Mouse (Mus musculus): Measurements from ENCODE around the gene Ndufb6. TPM values are rescaled to one million over a fixed set of nuclear protein-coding genes. Genes with fewer than 3 reads are reported as not detected.
A peak's percentile ranks its signal among the peaks of the same experiment; 100 is the strongest.

Ndufb6 gene
- polyA plus RNA-seq, 1 experiment from 2014 or later: 287 TPM

- H3K36me3 ChIP-seq: no peaks in the 10 kb centered on the region
- H3K27me3 ChIP-seq (replicated peaks): no peaks in the 10 kb centered on the region
- no peaks in the 10 kb centered on the region for H3K4me1 ChIP-seq
- H3K9ac ChIP-seq: no peak overlapping the region
- no peak overlapping the region for H3K4me3 ChIP-seq
- no peak overlapping the region for H3K4me2 ChIP-seq (replicated peaks)
- H3K9me3 ChIP-seq: peaks cover 12% of the 10 kb centered on the region; the same call in 1 of the 2 replicates
- H3K27ac ChIP-seq: no peak overlapping the region
- 95% methylated on average over 2 of the region's 2 CpGs for WGBS
- no peak for ATAC-seq (ENCODE audit: low FRiP score, low read depth)
Measured at GRCm38 (mm10) chr4:40289046-40289445, 9.8 kb upstream of the Ndufb6 start.

DNA sequence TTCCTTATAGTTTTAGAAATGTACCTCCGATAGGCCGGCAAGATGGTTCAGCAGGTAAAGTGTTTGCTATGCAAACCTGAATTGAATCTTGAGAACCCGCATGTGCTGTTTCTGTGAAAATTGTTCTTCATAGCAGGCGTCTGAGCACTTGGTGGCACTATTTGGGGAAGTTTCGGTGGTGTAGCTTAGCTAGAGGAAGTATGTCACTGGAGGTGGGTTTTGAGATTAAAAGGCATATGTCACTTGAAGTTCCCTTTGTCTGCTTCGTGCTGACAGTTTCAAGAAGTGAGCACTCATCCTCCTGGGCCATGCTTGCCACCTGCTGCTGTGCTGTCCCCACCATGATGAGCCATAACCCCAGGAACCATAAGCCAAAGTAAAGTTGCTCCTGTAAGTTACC is 8.2 kb upstream of the Ndufb6 start:
- no peak overlapping the region for H3K27ac ChIP-seq
- peaks cover 8% of the 10 kb centered on the region; the same call in 1 of the 2 replicates for H3K9me3 ChIP-seq
- ATAC-seq (ENCODE audit: low FRiP score, low read depth): no peak
- WGBS: 81% methylated on average over 6 of the region's 6 CpGs
- no peak overlapping the region for H3K9ac ChIP-seq
- no peak overlapping the region for H3K4me3 ChIP-seq
- H3K36me3 ChIP-seq: no peaks in the 10 kb centered on the region
- no peak overlapping the region for H3K4me2 ChIP-seq (replicated peaks)
- H3K4me1 ChIP-seq: no peaks in the 10 kb centered on the region
- H3K27me3 ChIP-seq (replicated peaks): no peaks in the 10 kb centered on the region

GRCm38 (mm10) chr4:40285582-40285981 is 6.4 kb upstream of the Ndufb6 start:
- no peak for ATAC-seq (ENCODE audit: low FRiP score, low read depth)
- Histone ChIP-seq H3K4me2 (replicated peaks) (no peak overlapping the region), H3K27ac (no peak overlapping the region), H3K9ac (no peak overlapping the region), H3K4me3 (no peak overlapping the region), H3K36me3 (no peaks in the 10 kb centered on the region), H3K9me3 (no peaks in the 10 kb centered on the region), H3K27me3 (replicated peaks) (no peaks in the 10 kb centered on the region), H3K4me1 (no peaks in the 10 kb centered on the region)
- 23% methylated on average over 4 of the region's 4 CpGs for WGBS

DNA sequence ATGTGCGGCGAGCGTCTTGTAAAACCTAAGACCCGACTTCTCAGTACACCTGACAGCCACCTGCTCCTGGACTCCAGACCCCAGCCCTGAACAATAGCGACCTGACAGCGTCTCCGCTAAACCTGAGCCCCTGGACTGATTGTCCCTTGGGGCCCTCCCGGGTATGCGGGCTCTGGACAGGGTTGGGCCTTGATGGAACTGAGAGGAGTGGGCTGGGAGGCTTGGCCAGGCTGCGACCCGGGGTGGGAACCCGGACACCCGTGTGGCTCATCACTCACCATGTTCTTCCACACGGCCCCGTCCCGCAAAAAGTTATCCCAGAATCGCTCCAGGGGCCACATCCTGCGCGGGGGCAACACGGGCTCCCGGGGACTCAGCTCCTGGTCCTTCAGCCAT is 343 bp downstream of the Ndufb6 start:
- Histone ChIP-seq H3K4me3 (peak overlapping the region; percentile 90), H3K9me3 (no peaks in the 10 kb centered on the region), H3K36me3 (peaks cover 7% of the 10 kb centered on the region; the same call in 1 of the 2 replicates), H3K9ac (peak overlapping the region; percentile 77), H3K4me1 (peaks cover 12% of the 10 kb centered on the region), H3K4me2 (replicated peaks) (peak overlapping the region; percentile 95), H3K27me3 (replicated peaks) (no peaks in the 10 kb centered on the region), H3K27ac (no peak overlapping the region)
- ATAC-seq (ENCODE audit: low FRiP score, low read depth): peak; percentile 87
- WGBS: under 1% methylated on average over 21 of the region's 21 CpGs

DNA sequence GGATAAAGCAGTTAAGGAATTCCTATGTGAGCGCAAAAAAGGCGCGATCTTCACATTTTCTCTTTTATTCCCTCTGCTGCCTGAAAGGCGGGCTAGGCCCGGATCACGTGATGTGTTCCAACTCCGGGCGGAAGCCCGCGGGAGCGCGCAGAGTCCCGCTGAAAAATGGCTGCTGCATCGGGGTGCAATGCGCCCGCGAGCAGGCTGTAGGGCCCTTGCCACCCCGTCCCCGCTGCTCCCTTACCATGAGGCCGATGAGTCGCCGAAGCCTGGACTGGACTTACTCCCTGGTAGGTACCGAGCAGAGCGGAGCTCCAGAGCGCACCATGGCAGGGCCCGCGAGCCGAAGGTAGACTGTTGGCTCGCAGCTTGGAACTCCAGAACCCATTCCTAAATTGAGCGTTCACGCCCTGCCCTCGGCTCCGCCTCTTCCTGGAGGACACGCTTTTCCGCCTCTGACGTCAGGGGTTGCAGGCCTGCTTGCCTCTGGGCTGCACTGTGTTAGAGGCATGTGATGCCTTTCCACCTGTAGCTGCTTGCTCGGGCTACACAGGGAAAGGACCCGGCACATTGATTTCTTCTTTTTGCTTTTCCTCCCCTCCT is 9.7 kb downstream of the Ndufb6 start, which contains the start of the genes Smim27 and Topors:
Smim27 (plus strand) TSS at position 150 of the 603 bp plus-strand sequence.
Topors (minus strand) TSS at position 421 of the 603 bp plus-strand sequence.
- under 1% methylated on average over 38 of the region's 38 CpGs for WGBS
- H3K36me3 ChIP-seq: peaks cover 16% of the 10 kb centered on the region; the same call in 1 of the 2 replicates
- H3K27ac ChIP-seq: peak within 1 kb of the TSS; percentile 88
- ATAC-seq (ENCODE audit: low FRiP score, low read depth): peak; percentile 92
- no peaks in the 10 kb centered on the region for H3K9me3 ChIP-seq
- H3K4me3 ChIP-seq: peak within 1 kb of the TSS; percentile 58
- peaks cover 7% of the 10 kb centered on the region for H3K4me1 ChIP-seq
- peak within 1 kb of the TSS; percentile 66 for H3K9ac ChIP-seq
- peak within 1 kb of the TSS; percentile 75 for H3K4me2 ChIP-seq (replicated peaks)
- no peaks in the 10 kb centered on the region for H3K27me3 ChIP-seq (replicated peaks)

DNA sequence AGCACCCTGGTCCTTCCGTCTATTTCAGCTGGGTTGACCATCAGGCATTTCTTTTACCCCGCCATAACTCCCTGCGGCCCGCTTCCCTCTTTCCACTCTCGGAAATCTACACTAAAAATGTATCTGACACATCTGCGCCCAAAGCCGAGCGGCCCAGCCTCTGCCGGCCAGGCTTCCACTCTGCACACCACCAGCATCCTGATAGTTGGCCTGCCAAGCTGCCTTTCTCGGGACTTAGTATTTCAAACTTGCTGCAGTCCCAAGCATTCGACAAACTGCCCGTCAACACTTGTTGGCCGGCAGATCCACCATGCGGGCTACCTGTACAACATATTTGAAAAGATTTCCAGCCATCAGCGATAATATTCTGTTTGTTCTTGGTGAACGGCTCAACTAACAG is 10.4 kb downstream of the Ndufb6 start:
- no peaks in the 10 kb centered on the region for H3K27me3 ChIP-seq (replicated peaks)
- no peaks in the 10 kb centered on the region for H3K9me3 ChIP-seq
- H3K27ac ChIP-seq: peak overlapping the region; percentile 88
- peak overlapping the region; percentile 75 for H3K4me2 ChIP-seq (replicated peaks)
- H3K4me3 ChIP-seq: peak overlapping the region; percentile 58
- peak overlapping the region; percentile 66 for H3K9ac ChIP-seq
- peaks cover 16% of the 10 kb centered on the region; the same call in 1 of the 2 replicates for H3K36me3 ChIP-seq
- peak; percentile 18 for ATAC-seq (ENCODE audit: low FRiP score, low read depth)
- under 1% methylated on average over 16 of the region's 16 CpGs for WGBS
- peaks cover 7% of the 10 kb centered on the region for H3K4me1 ChIP-seq

DNA sequence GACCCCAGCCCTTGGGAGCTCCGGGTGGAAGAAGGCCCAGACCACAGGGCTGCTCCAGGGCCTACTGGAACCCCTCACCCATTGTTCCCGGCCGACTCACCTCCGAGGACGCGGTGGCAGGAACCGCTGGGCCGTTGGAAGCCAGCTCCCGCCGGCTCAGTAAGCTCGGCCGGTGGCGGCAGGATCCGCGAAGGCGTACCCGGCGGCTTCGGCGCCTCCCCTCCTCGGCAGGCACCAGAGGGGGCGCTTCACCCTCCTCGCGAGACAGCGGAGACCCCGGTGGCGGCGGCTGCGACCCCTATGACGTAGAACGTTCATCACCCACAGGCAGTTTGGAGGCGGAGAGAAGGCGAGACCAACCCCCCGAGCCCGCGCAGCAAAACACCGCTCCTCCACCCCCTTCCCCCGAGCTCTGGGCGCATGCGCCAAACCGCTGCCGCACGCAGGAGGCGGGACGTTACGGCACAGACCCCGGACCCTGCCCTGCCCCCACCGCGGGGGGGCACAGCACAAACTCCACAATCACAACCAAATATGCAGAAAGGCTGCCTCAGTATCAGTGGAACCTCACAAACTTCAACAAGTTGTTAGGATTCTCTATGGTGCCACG is 10.9 kb downstream of the Ndufb6 start:
- WGBS: under 1% methylated on average over 50 of the region's 50 CpGs
- ATAC-seq (ENCODE audit: low FRiP score, low read depth): peak; percentile 80
- peak overlapping the region; percentile 75 for H3K4me2 ChIP-seq (replicated peaks)
- H3K36me3 ChIP-seq: peaks cover 16% of the 10 kb centered on the region; the same call in 1 of the 2 replicates
- peak overlapping the region; percentile 58 for H3K4me3 ChIP-seq
- no peaks in the 10 kb centered on the region for H3K9me3 ChIP-seq
- no peaks in the 10 kb centered on the region for H3K27me3 ChIP-seq (replicated peaks)
- H3K27ac ChIP-seq: peak overlapping the region; percentile 88
- peaks cover 7% of the 10 kb centered on the region for H3K4me1 ChIP-seq
- H3K9ac ChIP-seq: peak overlapping the region; percentile 66

DNA sequence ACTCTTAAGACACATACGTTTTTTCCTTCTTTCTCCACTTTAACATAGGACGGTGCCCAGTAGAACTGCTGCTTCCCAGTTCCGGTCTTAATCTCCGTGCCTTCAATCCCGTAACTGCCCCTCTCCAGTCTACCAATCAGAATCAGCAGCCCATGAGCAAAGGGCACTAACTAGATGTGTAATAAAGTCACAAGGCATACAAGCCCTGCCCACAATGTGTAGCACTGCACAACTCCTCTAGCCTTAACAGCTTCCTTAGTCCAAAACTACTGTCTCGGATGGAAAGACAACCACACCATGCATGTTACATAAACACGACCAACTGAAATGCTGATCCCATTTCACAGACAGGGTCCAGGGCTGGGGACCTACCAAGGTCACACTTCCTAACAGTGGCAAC is 11.5 kb downstream of the Ndufb6 start:
- no peak overlapping the region for H3K27ac ChIP-seq
- no peak; the same call in 1 of the 2 replicates for ATAC-seq (ENCODE audit: low FRiP score, low read depth)
- 76% methylated on average over 7 of the region's 7 CpGs for WGBS
- peaks cover 18% of the 10 kb centered on the region for H3K36me3 ChIP-seq
- no peaks in the 10 kb centered on the region for H3K9me3 ChIP-seq
- peaks cover 7% of the 10 kb centered on the region for H3K4me1 ChIP-seq
- H3K27me3 ChIP-seq (replicated peaks): no peaks in the 10 kb centered on the region
- peak overlapping the region; percentile 58 for H3K4me3 ChIP-seq
- H3K9ac ChIP-seq: peak overlapping the region; percentile 66
- peak overlapping the region; percentile 75 for H3K4me2 ChIP-seq (replicated peaks)

- Histone ChIP-seq H3K27ac (no peak overlapping the region), H3K4me1 (peaks cover 7% of the 10 kb centered on the region), H3K4me3 (no peak overlapping the region), H3K36me3 (peaks cover 45% of the 10 kb centered on the region), H3K9me3 (no peaks in the 10 kb centered on the region), H3K27me3 (replicated peaks) (no peaks in the 10 kb centered on the region), H3K4me2 (replicated peaks) (no peak overlapping the region), H3K9ac (no peak overlapping the region)
- no peak for ATAC-seq (ENCODE audit: low FRiP score, low read depth)
- WGBS: 91% methylated on average over 1 of the region's 1 CpGs
Measured at GRCm38 (mm10) chr4:40264321-40264720, 14.9 kb downstream of the Ndufb6 start.

DNA sequence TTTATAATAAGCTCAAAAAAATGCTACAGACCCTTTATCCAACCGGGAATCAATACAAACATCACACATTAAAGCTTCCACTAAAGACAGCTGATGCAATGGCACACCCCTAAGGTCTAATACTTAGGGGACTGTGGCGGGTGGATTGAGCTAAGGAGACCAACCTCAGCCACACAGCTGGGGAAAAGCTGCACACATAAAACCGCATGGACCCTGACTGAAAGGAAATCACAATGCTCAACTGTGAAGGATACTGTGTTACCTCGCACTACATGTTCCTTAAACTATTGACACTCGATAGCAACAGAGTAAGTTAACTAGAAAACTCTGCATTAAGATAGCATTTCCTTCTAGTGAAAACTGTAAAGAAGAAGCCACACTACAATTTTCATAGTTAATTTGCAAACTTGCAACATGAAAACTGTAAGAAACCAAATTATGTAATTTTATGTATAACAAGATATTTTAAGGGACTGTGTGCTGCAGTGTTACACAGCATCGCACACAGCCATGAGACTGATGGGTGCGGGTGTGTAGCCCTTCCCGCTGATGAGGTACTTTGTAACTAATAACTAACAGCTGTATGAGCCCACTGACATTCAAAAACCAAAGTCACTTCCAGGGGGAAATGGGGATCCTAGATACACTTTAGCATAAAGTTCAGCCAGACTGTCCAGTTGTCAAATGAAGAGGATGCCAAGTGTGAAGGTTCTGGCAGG is 24.7 kb downstream of the Ndufb6 start:
- Histone ChIP-seq H3K4me3 (no peak overlapping the region), H3K9me3 (no peaks in the 10 kb centered on the region), H3K27me3 (replicated peaks) (no peaks in the 10 kb centered on the region), H3K9ac (no peak overlapping the region), H3K4me1 (no peaks in the 10 kb centered on the region), H3K27ac (no peak overlapping the region), H3K36me3 (peaks cover 13% of the 10 kb centered on the region), H3K4me2 (replicated peaks) (no peak overlapping the region)
- no peak for ATAC-seq (ENCODE audit: low FRiP score, low read depth)
- WGBS: 89% methylated on average over 8 of the region's 8 CpGs

DNA sequence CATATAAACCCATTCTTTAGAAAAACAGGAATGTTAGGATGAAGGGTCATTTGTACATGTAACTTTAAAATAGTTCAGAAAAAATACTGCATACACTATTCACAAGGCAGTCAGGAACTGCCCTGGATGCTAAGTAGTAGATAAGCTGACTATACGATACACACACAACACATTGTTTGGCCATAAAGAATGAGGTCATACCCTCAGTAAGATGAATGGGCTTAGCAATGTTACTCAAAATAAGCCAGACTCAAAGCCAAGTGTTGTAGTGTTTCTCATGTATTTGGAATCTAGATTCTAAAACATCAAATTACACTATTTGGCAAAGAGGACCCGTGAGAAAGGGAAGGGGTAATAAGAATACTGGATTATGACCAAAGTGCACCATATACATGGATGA is 25.5 kb downstream of the Ndufb6 start:
- no peak overlapping the region for H3K4me3 ChIP-seq
- ATAC-seq (ENCODE audit: low FRiP score, low read depth): no peak
- no peak overlapping the region for H3K4me2 ChIP-seq (replicated peaks)
- no peaks in the 10 kb centered on the region for H3K4me1 ChIP-seq
- H3K36me3 ChIP-seq: 0 out of 2 replicates have a peak, but pooled peaks cover 7% of the 10 kb centered on the region
- H3K9ac ChIP-seq: no peak overlapping the region
- no peaks in the 10 kb centered on the region for H3K9me3 ChIP-seq
- 84% methylated on average over 2 of the region's 2 CpGs for WGBS
- H3K27me3 ChIP-seq (replicated peaks): no peaks in the 10 kb centered on the region
- H3K27ac ChIP-seq: no peak overlapping the region

GRCm38 (mm10) chr4:40250984-40251383 is 28.2 kb downstream of the Ndufb6 start:
- Histone ChIP-seq H3K9me3 (no peaks in the 10 kb centered on the region), H3K9ac (no peak overlapping the region), H3K27me3 (replicated peaks) (no peaks in the 10 kb centered on the region), H3K36me3 (no peaks in the 10 kb centered on the region), H3K4me1 (no peaks in the 10 kb centered on the region), H3K4me3 (no peak overlapping the region), H3K4me2 (replicated peaks) (no peak overlapping the region), H3K27ac (no peak overlapping the region)
- ATAC-seq (ENCODE audit: low FRiP score, low read depth): no peak
- 86% methylated on average over 5 of the region's 5 CpGs for WGBS
